Mouse (Mus musculus) liver, postnatal 0 days (tissue): ENCODE results near the gene Dact2. TPM values are rescaled to one million over a fixed set of nuclear protein-coding genes. Genes with fewer than 3 reads are reported as not detected.
A peak's percentile ranks its signal among the peaks of the same experiment; 100 is the strongest.

Source experiments
- ATAC-seq: fragments of 200-750 bp; cut with Nextera tagmentation; 2 replicates; pipeline ENCODE4 v1.8.0; 2017; ENCODE audit warnings: mild to moderate bottlenecking, moderate library complexity
- DNase-seq: peaks from one replicate; pipeline ENCODE4 v3.0.0-alpha.2; 2016
- H3K27ac ChIP-seq: fragments of 300-500 bp; sonication (generic); 2 replicates; pipeline ENCODE4 v1.5.1; 2014; ENCODE audit warnings: antibody characterized with exemption, moderate library complexity, mild to moderate bottlenecking, low read depth
- H3K27me3 ChIP-seq: fragments of 300-500 bp; sonication (generic); 2 replicates; pipeline ENCODE4 v1.6.1; 2014; ENCODE audit warnings: low read length, control low read depth, mixed read lengths; ENCODE audit not compliant: insufficient read depth
- H3K36me3 ChIP-seq: fragments of 300-500 bp; sonication (generic); replicated peaks from 2 replicates; pipeline ENCODE4 v1.6.1; 2014; ENCODE audit warnings: mild to moderate bottlenecking, control low read depth, low read length, moderate library complexity, mixed read lengths; ENCODE audit not compliant: insufficient read depth
- H3K4me1 ChIP-seq: fragments of 300-500 bp; sonication (generic); 2 replicates; pipeline ENCODE4 v1.6.1; 2014; ENCODE audit warnings: antibody characterized with exemption, mild to moderate bottlenecking, control low read depth; ENCODE audit not compliant: insufficient read depth
- H3K4me2 ChIP-seq: fragments of 300-500 bp; sonication (generic); 2 replicates; pipeline ENCODE4 v1.6.1; 2014; ENCODE audit warnings: low read depth, mild to moderate bottlenecking, low read length, moderate library complexity, mixed read lengths
- H3K4me3 ChIP-seq: fragments of 300-500 bp; sonication (generic); 2 replicates; pipeline ENCODE4 v1.5.1; 2014; ENCODE audit warnings: low read depth, low read length
- H3K9ac ChIP-seq: fragments of 300-500 bp; sonication (generic); replicated peaks from 2 replicates; pipeline ENCODE4 v1.6.1; 2014; ENCODE audit warnings: mild to moderate bottlenecking, moderate library complexity
- H3K9me3 ChIP-seq: fragments of 300-500 bp; sonication (generic); 2 replicates; pipeline ENCODE4 v1.6.1; 2016; ENCODE audit warnings: mild to moderate bottlenecking, control low read depth, low read length, mixed read lengths
- CTCF ChIP-seq: sonication (generic); IDR thresholded peaks from 2 replicates; pipeline ENCODE4 v1.5.1; 2016; ENCODE audit warnings: antibody characterized with exemption, low read depth
- EP300 ChIP-seq: IDR thresholded peaks from 2 replicates; pipeline ENCODE4 v1.6.1; 2016; ENCODE audit warnings: antibody characterized with exemption, low read depth, mild to moderate bottlenecking
- WGBS: fragments of 180-500 bp; shearing (Covaris S2); extraction: QIAGEN DNeasy Blood & Tissue Kit; methylation state at CpG from one replicate; pipeline ENCODE4 v1.1.7; 2014; ENCODE audit not compliant: insufficient replicate concordance; 5-methylcytosine and 5-hydroxymethylcytosine counted together
- polyA plus RNA-seq: library from polyadenylated mRNA; unstranded; fragments of >200 nt; fragmentation: Nextera tagmentation; extraction: Ambion mirVana; gene quantifications from 2 replicates; pipeline ENCODE4 v1.2.1, GENCODE M21; 2015

Gene Dact2
- polyA plus RNA-seq, 1 experiment from 2014 or later, result 2.4 TPM

- no peak for TF ChIP-seq EP300
- TF ChIP-seq CTCF, result no peak
- WGBS, result 79% methylated on average over 3 of the region's 3 CpGs
- Histone ChIP-seq H3K9ac (no peak overlapping the region), H3K27me3 (no peaks in the 10 kb centered on the region), H3K36me3 (no peaks in the 10 kb centered on the region), H3K27ac (no peak overlapping the region), H3K9me3 (no peaks in the 10 kb centered on the region), H3K4me2 (no peak overlapping the region), H3K4me3 (no peak overlapping the region), H3K4me1 (peaks cover 4% of the 10 kb centered on the region; the same call in 1 of the 2 replicates)
- DNase-seq (no peak), ATAC-seq (no peak)
These were observed 21.2 kb downstream of the Dact2 start for GRCm38 (mm10) chr17:14182860-14183259.

- H3K27me3 ChIP-seq, result no peaks in the 10 kb centered on the region
- DNase-seq, result no peak
- TF ChIP-seq CTCF (no peak), EP300 (no peak)
- H3K9ac ChIP-seq, result no peak overlapping the region
- 52% methylated on average over 4 of the region's 4 CpGs for WGBS
- peaks cover 9% of the 10 kb centered on the region for H3K4me1 ChIP-seq
- no peak for ATAC-seq
- no peak overlapping the region for H3K4me3 ChIP-seq
- H3K36me3 ChIP-seq, result no peaks in the 10 kb centered on the region
- no peaks in the 10 kb centered on the region for H3K9me3 ChIP-seq
- H3K4me2 ChIP-seq, result no peak overlapping the region
- H3K27ac ChIP-seq, result no peak overlapping the region
These were observed 25.2 kb downstream of the Dact2 start for GRCm38 (mm10) chr17:14178911-14179310.

- Histone ChIP-seq H3K9ac (no peak overlapping the region), H3K4me1 (peaks cover 14% of the 10 kb centered on the region), H3K27ac (no peak overlapping the region), H3K27me3 (no peaks in the 10 kb centered on the region), H3K4me3 (no peak overlapping the region), H3K36me3 (no peaks in the 10 kb centered on the region), H3K9me3 (no peaks in the 10 kb centered on the region), H3K4me2 (no peak overlapping the region)
- no peak for DNase-seq
- no peak for TF ChIP-seq CTCF
- no peak for TF ChIP-seq EP300
- 49% methylated on average over 4 of the region's 4 CpGs for WGBS
- ATAC-seq, result no peak
These were observed 25.6 kb downstream of the Dact2 start for GRCm38 (mm10) chr17:14178475-14178874.

- Histone ChIP-seq H3K4me3 (no peak overlapping the region), H3K36me3 (no peaks in the 10 kb centered on the region), H3K4me2 (no peak overlapping the region), H3K9me3 (no peaks in the 10 kb centered on the region), H3K4me1 (peaks cover 17% of the 10 kb centered on the region), H3K27ac (no peak overlapping the region), H3K27me3 (no peaks in the 10 kb centered on the region), H3K9ac (no peak overlapping the region)
- no peak for ATAC-seq
- WGBS, result 47% methylated on average over 5 of the region's 5 CpGs
- no peak for TF ChIP-seq CTCF
- DNase-seq, result no peak
These were observed 26.1 kb downstream of the Dact2 start for GRCm38 (mm10) chr17:14178049-14178448.

- Histone ChIP-seq H3K36me3 (no peaks in the 10 kb centered on the region), H3K9me3 (no peaks in the 10 kb centered on the region), H3K4me2 (no peak overlapping the region), H3K27ac (no peak overlapping the region), H3K27me3 (no peaks in the 10 kb centered on the region), H3K4me1 (peaks cover 20% of the 10 kb centered on the region), H3K4me3 (no peak overlapping the region), H3K9ac (no peak overlapping the region)
- 71% methylated on average over 5 of the region's 5 CpGs for WGBS
- TF ChIP-seq EP300 (no peak), CTCF (no peak)
- ATAC-seq, result no peak
- DNase-seq, result no peak
These were observed 27.1 kb downstream of the Dact2 start for GRCm38 (mm10) chr17:14177018-14177417.

GRCm38 (mm10) chr17:14175704-14176103, 28.4 kb downstream of the Dact2 start:
- ATAC-seq, result no peak

GRCm38 (mm10) chr17:14175019-14175418, 29.1 kb downstream of the Dact2 start:
- WGBS, result 51% methylated on average over 4 of the region's 4 CpGs
- no peak overlapping the region for H3K9ac ChIP-seq
- H3K36me3 ChIP-seq, result no peaks in the 10 kb centered on the region
- TF ChIP-seq EP300, result no peak
- no peak for TF ChIP-seq CTCF
- no peak overlapping the region for H3K4me3 ChIP-seq
- H3K4me1 ChIP-seq, result peaks cover 23% of the 10 kb centered on the region
- peak; percentile 74 for ATAC-seq
- DNase-seq, result no peak
- no peak overlapping the region for H3K4me2 ChIP-seq
- H3K27me3 ChIP-seq, result no peaks in the 10 kb centered on the region
- H3K9me3 ChIP-seq, result no peaks in the 10 kb centered on the region
- no peak overlapping the region for H3K27ac ChIP-seq

More at GRCm38 (mm10) chr17:14175704-14176103, 28.4 kb downstream of the Dact2 start:
- no peak overlapping the region for H3K27ac ChIP-seq
- peaks cover 23% of the 10 kb centered on the region for H3K4me1 ChIP-seq
- no peaks in the 10 kb centered on the region for H3K27me3 ChIP-seq
- H3K4me3 ChIP-seq, result no peak overlapping the region
- WGBS, result 69% methylated on average over 5 of the region's 5 CpGs
- no peak overlapping the region for H3K9ac ChIP-seq
- no peak overlapping the region for H3K4me2 ChIP-seq
- TF ChIP-seq EP300 (no peak), CTCF (no peak)
- no peaks in the 10 kb centered on the region for H3K9me3 ChIP-seq
- no peak for DNase-seq
- no peaks in the 10 kb centered on the region for H3K36me3 ChIP-seq
